Mouse (Mus musculus): ENCODE measurements around the gene Tubd1. TPM values are rescaled to one million over a fixed set of nuclear protein-coding genes. Genes with fewer than 3 reads are reported as not detected.
"Not testable (repeated sequence)": the region's sequence is repeated elsewhere in the genome, so short reads cannot be mapped to it uniquely, and the experiment has no call there.

Gene Tubd1
- 9.8 and 10.8 TPM in 2 replicates for polyA plus RNA-seq (2016; fragmentation: Nextera tagmentation; extraction: Ambion mirVana)

DNA sequence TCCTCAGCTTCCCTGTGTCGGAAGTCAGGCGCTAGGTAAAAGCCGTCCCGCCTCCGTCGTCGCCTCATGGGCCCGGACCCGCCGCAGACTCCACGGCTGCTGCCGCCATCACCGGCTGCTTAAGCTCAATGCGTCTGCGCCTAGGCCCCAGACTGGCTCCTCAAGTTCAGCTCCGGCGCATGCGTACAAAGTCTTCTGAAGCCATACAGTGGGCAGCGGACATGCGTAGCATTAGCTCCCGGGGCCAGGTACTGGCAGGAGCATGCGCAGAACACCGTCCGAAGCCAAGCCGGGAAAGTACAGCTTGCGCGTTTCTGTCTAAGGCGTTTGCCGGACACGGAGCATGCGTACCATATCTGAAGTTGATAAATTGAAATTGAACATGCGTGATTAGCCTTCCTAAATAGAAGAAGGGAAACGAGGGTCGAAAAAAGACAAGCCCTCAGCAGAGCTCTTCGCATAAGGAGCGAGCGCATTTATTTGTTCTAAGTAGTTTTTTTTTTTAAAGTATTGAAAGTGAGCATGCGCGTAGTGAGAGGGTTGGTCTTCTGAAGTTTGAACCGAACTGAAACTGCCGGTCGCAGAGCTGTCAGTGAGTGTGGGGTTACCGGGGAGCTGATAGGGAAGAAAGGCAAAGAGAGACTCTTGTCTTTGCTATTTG lies at the start of gene Tubd1, which contains the start of gene Rps6kb1:
Tubd1 (plus strand) TSS at position 353 of the 661 bp plus-strand sequence.
Rps6kb1 (minus strand) TSS at position 167 of the 661 bp plus-strand sequence.
- H3K27ac ChIP-seq, result peak within 1 kb of the TSS; percentile 95
- no peaks in the 10 kb centered on the region for H3K9me3 ChIP-seq (replicated peaks)
- H3K4me1 ChIP-seq, result peaks cover 20% of the 10 kb centered on the region
- peak; percentile 98 for DNase-seq (ENCODE audit: low spot score)
- peaks cover 21% of the 10 kb centered on the region for H3K36me3 ChIP-seq
- WGBS, result under 1% methylated on average over 43 of the region's 43 CpGs
- H3K4me3 ChIP-seq, result peak within 1 kb of the TSS; percentile 99
- no peaks in the 10 kb centered on the region for H3K27me3 ChIP-seq (ENCODE audit: low read depth, poor library complexity, severe bottlenecking)

GRCm38 (mm10) chr11:86497356-86497755 lies 47.4 kb upstream of the Tubd1 start:
- H3K4me1 ChIP-seq, result no peaks in the 10 kb centered on the region
- no peak overlapping the region for H3K27ac ChIP-seq
- H3K4me3 ChIP-seq, result no peak overlapping the region
- DNase-seq (ENCODE audit: low spot score), result no peak
- no peaks in the 10 kb centered on the region for H3K27me3 ChIP-seq (ENCODE audit: low read depth, poor library complexity, severe bottlenecking)
- 95% methylated on average over 1 of the region's 1 CpGs for WGBS
- peaks cover 57% of the 10 kb centered on the region for H3K36me3 ChIP-seq
- H3K9me3 ChIP-seq (replicated peaks), result no peaks in the 10 kb centered on the region

DNA sequence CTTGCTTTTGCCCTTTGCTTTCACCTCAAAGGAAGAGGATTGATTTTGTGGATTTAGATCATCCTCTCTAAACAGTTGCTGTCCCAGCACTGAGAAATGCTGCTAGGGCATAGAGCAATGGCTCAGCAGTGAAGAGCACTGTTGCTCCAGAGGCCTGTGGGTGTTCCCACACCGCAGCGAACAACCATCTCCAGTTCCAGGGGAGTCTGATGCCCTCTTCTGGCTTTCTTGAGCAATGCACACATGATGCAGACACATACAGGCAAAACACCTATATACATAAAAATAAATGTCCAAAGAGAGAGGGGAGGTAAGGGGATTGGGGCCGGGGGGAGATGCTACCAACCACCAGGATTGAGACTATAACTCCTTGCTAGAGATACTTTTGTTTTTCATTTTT lies 46.9 kb upstream of the Tubd1 start:
- WGBS, result 80% methylated on average over 3 of the region's 3 CpGs

DNA sequence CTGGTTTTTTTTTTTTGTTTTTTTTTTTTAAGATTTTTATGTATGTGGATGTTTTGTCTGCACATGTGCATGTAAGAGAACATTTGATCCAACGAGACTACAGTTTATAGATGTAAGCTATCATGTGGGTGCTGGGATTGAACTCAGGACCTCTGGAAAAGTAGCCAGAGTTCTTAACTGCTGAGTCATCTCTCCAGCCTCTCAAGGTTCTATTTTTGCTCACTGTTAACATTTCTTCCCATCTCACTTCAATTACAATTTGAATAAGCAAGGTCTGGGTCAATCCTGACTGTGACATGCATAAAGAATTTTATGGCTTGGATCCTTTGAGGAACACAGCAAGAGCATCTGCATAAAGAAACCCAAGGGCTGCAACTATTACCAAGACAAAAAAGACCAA lies 44.0 kb upstream of the Tubd1 start:
- Histone ChIP-seq H3K4me3 (no peak overlapping the region), H3K27me3 (ENCODE audit: low read depth, poor library complexity, severe bottlenecking) (no peaks in the 10 kb centered on the region), H3K4me1 (no peaks in the 10 kb centered on the region), H3K36me3 (peaks cover 73% of the 10 kb centered on the region), H3K9me3 (replicated peaks) (no peaks in the 10 kb centered on the region), H3K27ac (no peak overlapping the region)
- 97% methylated on average over 1 of the region's 1 CpGs for WGBS
- no peak for DNase-seq (ENCODE audit: low spot score)

More for the DNA sequence above, 46.9 kb upstream of the Tubd1 start:
- H3K9me3 ChIP-seq (replicated peaks), result no peaks in the 10 kb centered on the region
- no peak overlapping the region for H3K4me3 ChIP-seq
- H3K27me3 ChIP-seq (ENCODE audit: low read depth, poor library complexity, severe bottlenecking), result no peaks in the 10 kb centered on the region
- no peaks in the 10 kb centered on the region for H3K4me1 ChIP-seq
- H3K27ac ChIP-seq, result no peak overlapping the region
- no peak for DNase-seq (ENCODE audit: low spot score)
- peaks cover 57% of the 10 kb centered on the region for H3K36me3 ChIP-seq

GRCm38 (mm10) chr11:86503121-86503520 lies 41.7 kb upstream of the Tubd1 start:
- Histone ChIP-seq H3K4me3 (no peak overlapping the region), H3K9me3 (replicated peaks) (no peaks in the 10 kb centered on the region), H3K4me1 (no peaks in the 10 kb centered on the region), H3K27ac (no peak overlapping the region), H3K36me3 (peaks cover 77% of the 10 kb centered on the region), H3K27me3 (ENCODE audit: low read depth, poor library complexity, severe bottlenecking) (no peaks in the 10 kb centered on the region)
- WGBS, result 96% methylated on average over 2 of the region's 2 CpGs
- no peak for DNase-seq (ENCODE audit: low spot score)

DNA sequence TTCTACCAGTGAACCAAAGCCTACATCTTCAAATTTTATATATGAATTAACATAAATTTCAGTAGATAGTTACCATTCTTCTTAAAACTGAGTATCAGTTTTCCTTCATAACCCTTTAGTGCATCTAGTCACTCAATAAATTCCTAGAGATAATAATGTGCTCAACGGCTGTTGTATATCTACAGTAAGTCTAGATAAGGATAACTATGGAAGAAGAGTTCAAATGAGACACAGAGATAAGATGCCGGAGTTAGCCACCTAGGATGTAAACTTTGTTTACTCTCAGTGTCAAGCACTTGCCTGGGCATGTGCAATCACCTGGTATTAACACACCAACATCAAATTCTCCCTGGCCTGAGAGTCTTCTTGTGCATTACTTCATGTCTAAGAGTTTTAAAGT lies 37.5 kb upstream of the Tubd1 start:
- H3K27me3 ChIP-seq (ENCODE audit: low read depth, poor library complexity, severe bottlenecking), result no peaks in the 10 kb centered on the region
- no peak overlapping the region for H3K27ac ChIP-seq
- DNase-seq (ENCODE audit: low spot score), result no peak
- H3K36me3 ChIP-seq, result peaks cover 96% of the 10 kb centered on the region
- 93% methylated on average over 2 of the region's 2 CpGs for WGBS
- H3K4me3 ChIP-seq, result no peak overlapping the region
- no peaks in the 10 kb centered on the region for H3K4me1 ChIP-seq
- H3K9me3 ChIP-seq (replicated peaks), result no peaks in the 10 kb centered on the region

DNA sequence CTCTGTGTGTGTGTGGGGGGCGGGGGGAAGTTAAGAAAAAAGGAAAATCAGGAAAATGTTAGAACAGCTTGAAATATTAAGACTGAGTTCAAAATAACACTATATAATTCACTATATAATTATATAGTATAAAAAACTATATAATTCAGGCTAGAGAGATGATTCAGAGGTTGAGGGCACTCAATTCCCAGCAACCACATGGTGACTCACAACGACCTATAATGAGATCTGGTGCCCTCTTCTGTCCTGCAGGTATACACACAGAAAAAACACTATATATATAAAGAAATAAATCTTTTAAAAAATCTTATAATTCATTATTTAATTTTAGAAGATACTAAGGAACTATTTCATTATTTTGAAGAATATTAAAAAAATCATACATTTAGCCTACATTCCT lies 36.8 kb upstream of the Tubd1 start:
- Histone ChIP-seq H3K27ac (no peak overlapping the region), H3K36me3 (peaks cover 96% of the 10 kb centered on the region), H3K27me3 (ENCODE audit: low read depth, poor library complexity, severe bottlenecking) (no peaks in the 10 kb centered on the region), H3K4me1 (no peaks in the 10 kb centered on the region), H3K4me3 (no peak overlapping the region), H3K9me3 (replicated peaks) (no peaks in the 10 kb centered on the region)
- DNase-seq (ENCODE audit: low spot score), result no peak
- WGBS, result 96% methylated on average over 2 of the region's 2 CpGs

GRCm38 (mm10) chr11:86516620-86517019 lies 28.2 kb upstream of the Tubd1 start:
- WGBS, result 86% methylated on average over 3 of the region's 3 CpGs
- H3K27ac ChIP-seq, result no peak overlapping the region
- DNase-seq (ENCODE audit: low spot score), result no peak
- H3K4me1 ChIP-seq, result no peaks in the 10 kb centered on the region
- H3K4me3 ChIP-seq, result no peak overlapping the region
- peaks cover 91% of the 10 kb centered on the region for H3K36me3 ChIP-seq
- H3K9me3 ChIP-seq (replicated peaks), result no peaks in the 10 kb centered on the region
- no peaks in the 10 kb centered on the region for H3K27me3 ChIP-seq (ENCODE audit: low read depth, poor library complexity, severe bottlenecking)

GRCm38 (mm10) chr11:86517229-86517628 lies 27.6 kb upstream of the Tubd1 start:
- H3K4me1 ChIP-seq, result no peaks in the 10 kb centered on the region
- no peak overlapping the region for H3K4me3 ChIP-seq
- no peak overlapping the region for H3K27ac ChIP-seq
- H3K36me3 ChIP-seq, result peaks cover 91% of the 10 kb centered on the region
- WGBS, result 90% methylated on average over 3 of the region's 3 CpGs
- DNase-seq (ENCODE audit: low spot score), result no peak
- no peaks in the 10 kb centered on the region for H3K27me3 ChIP-seq (ENCODE audit: low read depth, poor library complexity, severe bottlenecking)
- H3K9me3 ChIP-seq (replicated peaks), result no peaks in the 10 kb centered on the region

DNA sequence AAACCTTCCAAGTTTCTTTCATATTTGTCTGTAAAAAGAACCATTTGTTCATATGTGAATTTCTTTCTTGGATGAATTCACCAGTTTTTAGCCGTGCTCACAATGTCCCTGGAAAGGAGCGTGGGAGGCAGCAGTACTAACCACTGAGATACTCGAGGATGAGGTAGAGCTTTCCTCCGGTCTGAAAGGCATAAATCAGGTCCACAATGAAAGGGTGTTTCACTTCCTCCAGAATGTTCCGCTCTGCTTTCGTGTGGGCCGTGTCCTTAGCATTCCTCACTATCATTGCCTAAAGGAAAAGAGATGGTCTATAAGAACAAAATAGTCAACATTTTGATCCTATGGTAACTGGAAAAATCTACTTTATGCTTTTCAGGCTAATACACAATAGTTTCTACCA lies 25.0 kb upstream of the Tubd1 start:
- DNase-seq (ENCODE audit: low spot score), result no peak
- 94% methylated on average over 7 of the region's 7 CpGs for WGBS
- H3K4me1 ChIP-seq, result no peaks in the 10 kb centered on the region
- H3K36me3 ChIP-seq, result peaks cover 92% of the 10 kb centered on the region
- H3K27me3 ChIP-seq (ENCODE audit: low read depth, poor library complexity, severe bottlenecking), result no peaks in the 10 kb centered on the region
- H3K9me3 ChIP-seq (replicated peaks), result no peaks in the 10 kb centered on the region
- H3K4me3 ChIP-seq, result no peak overlapping the region
- no peak overlapping the region for H3K27ac ChIP-seq

- no peak overlapping the region for H3K4me3 ChIP-seq
- no peak for DNase-seq (ENCODE audit: low spot score)
- H3K27ac ChIP-seq, result no peak overlapping the region
- no peaks in the 10 kb centered on the region for H3K9me3 ChIP-seq (replicated peaks)
- H3K27me3 ChIP-seq (ENCODE audit: low read depth, poor library complexity, severe bottlenecking), result no peaks in the 10 kb centered on the region
- WGBS, result 94% methylated on average over 4 of the region's 4 CpGs
- no peaks in the 10 kb centered on the region for H3K4me1 ChIP-seq
- peaks cover 91% of the 10 kb centered on the region for H3K36me3 ChIP-seq
Measured at GRCm38 (mm10) chr11:86527528-86527927, 17.3 kb upstream of the Tubd1 start.

- H3K4me1 ChIP-seq, result no peaks in the 10 kb centered on the region
- H3K36me3 ChIP-seq, result peaks cover 65% of the 10 kb centered on the region
- H3K27ac ChIP-seq, result no peak overlapping the region
- DNase-seq (ENCODE audit: low spot score), result no peak
- no peak overlapping the region for H3K4me3 ChIP-seq
- H3K27me3 ChIP-seq (ENCODE audit: low read depth, poor library complexity, severe bottlenecking), result no peaks in the 10 kb centered on the region
- 83% methylated on average over 1 of the region's 1 CpGs for WGBS
- H3K9me3 ChIP-seq (replicated peaks), result no peaks in the 10 kb centered on the region
Measured at GRCm38 (mm10) chr11:86532834-86533233, 12.0 kb upstream of the Tubd1 start.

DNA sequence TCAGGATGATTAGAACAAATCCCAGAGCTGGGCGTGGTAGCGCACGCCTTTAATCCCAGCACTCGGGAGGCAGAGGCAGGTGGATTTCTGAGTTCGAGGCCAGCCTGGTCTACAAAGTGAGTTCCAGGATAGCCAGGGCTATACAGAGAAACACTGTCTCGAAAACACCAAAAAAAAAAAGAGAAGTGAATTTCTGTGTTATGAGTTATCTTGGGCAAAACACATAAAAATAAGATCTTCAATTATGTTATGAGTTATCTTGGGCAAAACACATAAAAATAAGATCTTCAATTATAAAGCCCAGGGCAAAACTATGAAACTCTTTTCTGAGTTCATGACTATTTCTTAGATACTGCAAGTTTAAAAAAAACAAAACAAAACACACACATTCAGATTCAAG lies 11.5 kb upstream of the Tubd1 start:
- H3K4me1 ChIP-seq; H3K27me3 ChIP-seq (ENCODE audit: low read depth, poor library complexity, severe bottlenecking); H3K4me3 ChIP-seq; H3K27ac ChIP-seq; DNase-seq (ENCODE audit: low spot score); H3K9me3 ChIP-seq (replicated peaks): not testable (repeated sequence)
- 93% methylated on average over 6 of the region's 6 CpGs for WGBS
- H3K36me3 ChIP-seq, result peaks cover 65% of the 10 kb centered on the region

Measured in limb, embryonic 10.5 days (tissue).